Mouse (Mus musculus) myocyte (in vitro differentiated cells): ENCODE data around the gene Ptpn7. TPM values are rescaled to one million over a fixed set of nuclear protein-coding genes. Genes with fewer than 3 reads are reported as not detected.

Experiments
- H3K27me3 ChIP-seq: one replicate; pipeline ENCODE4 v1.6.1; 2011; ENCODE audit not compliant: control insufficient read depth, insufficient read depth, insufficient read length
- H3K36me3 ChIP-seq: one replicate; pipeline ENCODE4 v1.6.1; 2011; ENCODE audit not compliant: control insufficient read depth, insufficient read depth
- H3K4me2 ChIP-seq: one replicate; pipeline ENCODE4 v1.6.1; 2011; ENCODE audit warnings: low read depth, control low read depth
- H3K4me3 ChIP-seq: one replicate; pipeline ENCODE4 v1.5.1; 2011; ENCODE audit warnings: mild to moderate bottlenecking, control low read depth, moderate library complexity
- H3K79me2 ChIP-seq: one replicate; pipeline ENCODE4 v1.6.1; 2011; ENCODE audit not compliant: control insufficient read depth, insufficient read depth
- H3ac ChIP-seq: one replicate; pipeline ENCODE4 v1.6.1; 2011; ENCODE audit not compliant: control insufficient read depth, insufficient read length
- CEBPB ChIP-seq: IDR thresholded peaks from 2 replicates; pipeline ENCODE4 v1.6.1; 2011; ENCODE audit warnings: mild to moderate bottlenecking, moderate library complexity; ENCODE audit not compliant: poor library complexity, insufficient read depth, severe bottlenecking
- E2F4 ChIP-seq: IDR thresholded peaks from one replicate; pipeline ENCODE4 v1.6.1; 2011; ENCODE audit warnings: mild to moderate bottlenecking, control low read depth, moderate library complexity; ENCODE audit not compliant: insufficient read depth
- MAX ChIP-seq: IDR thresholded peaks from one replicate; pipeline ENCODE4 v1.6.1; 2011; ENCODE audit warnings: low read depth, mild to moderate bottlenecking, control low read depth
- MYOD1 ChIP-seq, 3 experiments: IDR thresholded peaks; one replicate each; pipeline ENCODE4 v1.6.1; 2011; ENCODE audit warnings: control low read depth in 2 of 3, low read depth in 2 of 3, mild to moderate bottlenecking in 2 of 3, moderate library complexity in 1 of 3; ENCODE audit not compliant: insufficient read length in 2 of 3, control insufficient read depth in 1 of 3
- MYOG ChIP-seq, 3 experiments: IDR thresholded peaks; one replicate each; pipeline ENCODE4 v1.6.1; 2011; ENCODE audit warnings: control low read depth in 2 of 3, low read depth in 2 of 3, mild to moderate bottlenecking in 2 of 3; ENCODE audit not compliant: insufficient read length in 2 of 3, control insufficient read depth in 1 of 3, insufficient read depth in 1 of 3
- POLR2A ChIP-seq: IDR thresholded peaks from one replicate; pipeline ENCODE4 v1.6.1; 2011; ENCODE audit warnings: low read depth, mild to moderate bottlenecking, control low read depth, moderate library complexity; ENCODE audit not compliant: insufficient read length
- POLR2AphosphoS2 ChIP-seq: IDR thresholded peaks from one replicate; pipeline ENCODE4 v1.6.1; 2011; ENCODE audit warnings: low read depth, control low read depth; ENCODE audit not compliant: insufficient read length
- REST ChIP-seq: IDR thresholded peaks from one replicate; pipeline ENCODE4 v1.6.1; 2011; ENCODE audit warnings: mild to moderate bottlenecking, control low read depth, moderate library complexity; ENCODE audit not compliant: insufficient read depth, insufficient read length
- SRF ChIP-seq: IDR thresholded peaks from one replicate; pipeline ENCODE4 v1.6.1; 2011; ENCODE audit warnings: low read depth; ENCODE audit not compliant: control insufficient read depth, insufficient read length
- TCF12 ChIP-seq: IDR thresholded peaks from one replicate; pipeline ENCODE4 v1.6.1; 2011; ENCODE audit warnings: mild to moderate bottlenecking, control low read depth; ENCODE audit not compliant: poor library complexity, insufficient read depth, severe bottlenecking
- TCF3 ChIP-seq: IDR thresholded peaks from one replicate; pipeline ENCODE4 v1.6.1; 2011; ENCODE audit warnings: low read depth, control low read depth; ENCODE audit not compliant: insufficient read length
- USF1 ChIP-seq: IDR thresholded peaks from one replicate; pipeline ENCODE4 v1.6.1; 2011; ENCODE audit warnings: low read depth, mild to moderate bottlenecking, control low read depth, moderate library complexity
- polyA plus RNA-seq: library from polyadenylated mRNA; unstranded; fragments of >200 nt; fragmentation: generic; extraction: Trizol; gene quantifications from one replicate; pipeline ENCODE4 v1.2.1, GENCODE M21; 2012; ENCODE audit warnings: missing spikeins

Ptpn7 gene
- polyA plus RNA-seq, 1 experiment = 0.26 TPM

DNA sequence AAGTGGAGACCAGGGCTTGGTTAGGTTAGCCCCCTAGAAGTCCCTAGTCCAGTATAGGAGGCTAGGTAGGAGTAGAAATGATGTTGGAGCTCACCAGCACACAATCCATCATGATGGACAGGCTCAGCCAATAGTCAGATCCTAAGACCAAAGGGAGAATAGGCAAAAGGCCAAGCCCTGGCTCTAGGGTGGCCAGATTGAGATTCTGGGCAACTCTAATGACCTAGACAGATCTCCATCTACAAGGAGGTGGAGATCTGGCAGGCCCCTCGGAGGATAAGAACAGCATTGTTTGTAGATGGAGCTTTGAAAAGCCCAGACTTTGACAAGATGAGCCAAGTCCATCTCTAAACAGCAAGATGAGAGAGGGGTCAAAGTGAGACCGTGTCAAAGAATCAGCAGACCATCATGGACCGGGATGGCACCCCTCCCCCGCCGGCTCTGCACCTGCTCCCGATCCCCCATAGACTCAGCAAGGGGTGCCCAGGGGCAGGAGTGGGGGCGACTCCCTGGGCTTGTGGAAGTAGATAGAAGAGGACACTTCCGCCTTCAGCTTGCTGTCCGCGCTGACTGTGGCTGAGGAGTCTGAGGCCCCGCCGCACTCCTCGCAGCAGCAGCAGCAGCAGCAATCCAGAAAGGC is 28.0 kb downstream of the Ptpn7 start:
- Histone ChIP-seq H3K27me3 (no peaks in the 10 kb centered on the region), H3K4me3 (no peak overlapping the region), H3K4me2 (no peak overlapping the region), H3K36me3 (peaks cover 14% of the 10 kb centered on the region), H3ac (no peak overlapping the region), H3K79me2 (no peaks in the 10 kb centered on the region)
- TF ChIP-seq MYOG (IDR thresholded peaks at IDR 0.05; ENCODE audit: control insufficient read depth in 1 of 3, insufficient read depth in 1 of 3, insufficient read length in 2 of 3, low read depth in 2 of 3) (no peak), MYOD1 (IDR thresholded peaks at IDR 0.05; ENCODE audit: control insufficient read depth in 1 of 3, insufficient read length in 2 of 3, low read depth in 2 of 3) (no peak), MAX (no peak), SRF (no peak), CEBPB (no peak), E2F4 (no peak), TCF3 (no peak), USF1 (no peak), TCF12 (no peak), POLR2AphosphoS2 (no peak), POLR2A (no peak), REST (no peak)

- Histone ChIP-seq H3K36me3 (no peaks in the 10 kb centered on the region), H3K79me2 (no peaks in the 10 kb centered on the region), H3K4me3 (no peak overlapping the region), H3ac (no peak overlapping the region), H3K4me2 (no peak overlapping the region), H3K27me3 (no peaks in the 10 kb centered on the region)
- TF ChIP-seq POLR2A (no peak), POLR2AphosphoS2 (no peak), SRF (no peak), REST (no peak), MYOD1 (IDR thresholded peaks at IDR 0.05; ENCODE audit: control insufficient read depth in 1 of 3, insufficient read length in 2 of 3, low read depth in 2 of 3) (no peak), MAX (no peak)
Measured at GRCm38 (mm10) chr1:135162720-135163119, 30.2 kb downstream of the Ptpn7 start.

DNA sequence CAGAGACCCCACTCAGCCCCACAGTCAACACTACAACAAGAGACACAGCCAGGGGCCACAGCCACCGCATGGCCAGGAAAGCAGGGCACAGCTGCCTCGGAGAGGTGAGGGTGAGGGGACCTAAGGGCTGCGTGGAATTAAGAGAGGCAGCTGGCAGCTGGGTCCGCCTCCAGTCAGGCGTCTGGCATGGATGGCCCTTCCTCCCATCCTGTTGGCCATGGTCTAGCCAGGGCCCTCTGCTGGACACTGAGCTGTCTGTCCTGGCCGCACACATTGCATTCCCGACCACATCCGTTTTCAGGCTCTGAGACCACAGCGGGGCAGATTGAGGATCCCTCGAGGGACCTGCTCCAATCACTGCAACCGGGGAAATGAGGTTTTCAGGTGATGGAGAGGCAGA is 34.9 kb downstream of the Ptpn7 start, which contains the start of gene Gpr37l1:
Gene Gpr37l1, minus strand, starts transcription at position 247 of the 400 bp plus-strand sequence.
- Histone ChIP-seq H3K27me3 (no peaks in the 10 kb centered on the region), H3K4me2 (no peak within 1 kb of the TSS), H3K79me2 (no peaks in the 10 kb centered on the region), H3K4me3 (no peak within 1 kb of the TSS), H3ac (no peak within 1 kb of the TSS), H3K36me3 (no peaks in the 10 kb centered on the region)
- TF ChIP-seq REST (no peak), POLR2AphosphoS2 (no peak), MYOD1 (IDR thresholded peaks at IDR 0.05; ENCODE audit: control insufficient read depth in 1 of 3, insufficient read length in 2 of 3, low read depth in 2 of 3) (peak in 2 of 3 experiments; percentile 27 to 78), USF1 (no peak), MYOG (IDR thresholded peaks at IDR 0.05; ENCODE audit: control insufficient read depth in 1 of 3, insufficient read depth in 1 of 3, insufficient read length in 2 of 3, low read depth in 2 of 3) (peak in 2 of 3 experiments; percentile 10 to 48), SRF (no peak), POLR2A (no peak)

- Histone ChIP-seq H3K4me2 (no peak overlapping the region), H3ac (no peak overlapping the region), H3K27me3 (no peaks in the 10 kb centered on the region), H3K79me2 (no peaks in the 10 kb centered on the region), H3K36me3 (no peaks in the 10 kb centered on the region), H3K4me3 (no peak overlapping the region)
- TF ChIP-seq MAX = no peak
- no peak for TF ChIP-seq MYOG (IDR thresholded peaks at IDR 0.05; ENCODE audit: control insufficient read depth in 1 of 3, insufficient read depth in 1 of 3, insufficient read length in 2 of 3, low read depth in 2 of 3)
- TF ChIP-seq POLR2A = no peak
Measured at GRCm38 (mm10) chr1:135168453-135169200, 36.1 kb downstream of the Ptpn7 start.

DNA sequence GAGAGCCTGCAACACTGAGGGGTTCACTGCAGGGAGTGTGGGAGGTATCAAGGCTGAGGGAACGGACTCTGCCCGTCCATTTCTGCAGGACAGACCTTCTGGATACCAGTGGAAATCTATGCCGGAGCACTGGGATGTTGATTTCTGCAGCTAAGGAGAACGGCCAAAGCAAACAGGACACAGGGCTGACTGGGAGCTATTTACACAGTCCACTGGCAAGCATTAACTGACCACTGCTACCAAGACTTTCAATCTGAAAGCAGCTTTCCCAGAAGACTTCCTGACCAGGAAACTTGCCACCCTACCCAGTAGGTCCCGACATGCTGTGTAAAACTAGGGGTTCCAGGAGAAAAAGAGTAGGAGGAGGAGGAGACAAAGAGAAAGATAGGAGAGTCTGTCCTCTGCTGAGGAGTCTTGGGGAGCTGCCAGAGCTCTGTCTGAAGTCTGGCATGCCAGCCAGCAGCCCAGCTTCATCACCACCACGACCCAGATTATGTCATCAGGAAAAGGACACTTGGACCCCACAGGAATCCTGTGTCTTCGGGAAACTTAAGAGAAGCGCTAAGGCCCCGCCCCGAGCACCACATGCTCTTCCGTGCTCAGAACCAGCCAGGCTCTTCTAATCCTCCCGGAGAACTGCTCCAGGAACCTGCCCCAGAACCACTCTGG is 37.2 kb downstream of the Ptpn7 start:
- peak overlapping the region; percentile 16 for H3K4me2 ChIP-seq
- no peaks in the 10 kb centered on the region for H3K36me3 ChIP-seq
- no peak overlapping the region for H3ac ChIP-seq
- H3K27me3 ChIP-seq = no peaks in the 10 kb centered on the region
- H3K79me2 ChIP-seq = no peaks in the 10 kb centered on the region
- TF ChIP-seq CEBPB = no peak
- no peak for TF ChIP-seq MYOD1 (IDR thresholded peaks at IDR 0.05; ENCODE audit: control insufficient read depth in 1 of 3, insufficient read length in 2 of 3, low read depth in 2 of 3)
- no peak for TF ChIP-seq TCF12
- TF ChIP-seq POLR2A = no peak
- no peak for TF ChIP-seq TCF3
- H3K4me3 ChIP-seq = no peak overlapping the region
